In the genomic region with DNA sequence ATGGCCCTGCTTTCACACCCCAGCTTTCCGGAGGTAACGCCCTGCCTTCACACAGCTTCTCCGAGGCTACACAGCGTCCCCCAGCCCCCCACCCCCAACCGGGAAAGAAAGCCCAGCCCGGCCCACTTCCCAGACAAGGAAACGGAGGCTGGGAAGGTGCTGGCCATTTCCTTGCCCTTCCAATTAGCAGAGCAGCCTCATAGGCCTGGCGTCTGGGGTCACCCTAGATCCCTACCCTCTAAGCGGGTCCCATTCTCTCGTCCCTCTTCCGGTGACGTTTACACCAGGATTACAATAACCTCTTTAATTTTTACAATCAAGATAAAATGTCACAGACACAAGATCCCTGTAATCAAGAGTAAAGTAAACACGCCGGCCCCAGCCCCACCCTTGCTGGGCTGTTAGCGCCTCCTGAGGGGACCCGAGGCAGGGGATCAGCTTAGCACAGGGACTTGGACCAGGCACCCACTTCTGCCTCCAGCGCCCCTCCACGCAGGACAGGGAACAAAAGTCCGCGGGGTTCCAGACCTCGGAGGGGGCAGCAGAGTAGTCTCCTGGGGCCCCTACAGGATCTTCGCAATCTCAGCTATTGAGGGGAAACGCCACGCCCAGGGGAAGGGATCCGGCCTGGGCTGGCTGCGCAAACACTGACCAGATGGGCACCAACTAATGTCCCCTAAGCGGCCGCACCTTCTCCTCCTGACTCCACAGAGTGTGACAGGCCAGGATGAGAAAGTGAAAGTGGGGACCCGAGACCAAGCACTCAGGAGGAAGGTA, we compare ENCODE assay signal across 9 mouse cellular contexts. TPM values are rescaled to one million over a fixed set of nuclear protein-coding genes. Genes with fewer than 3 reads are reported as not detected.
DNase-seq lines count a peak whose midpoint lies in the region; ATAC-seq and TF ChIP-seq lines count a peak whose summit lies in the region.
"Had no signal": no experiment of that assay in that cellular context is flagged by ENCODE, and none has a peak within 500 bp of the region (broad histone marks: within the 10 kb centered on the region; RNA-seq: fewer than 3 reads in every experiment).

No protein-coding gene starts in this region.

- peak overlapping the region; percentile 72 for H3K4me3 ChIP-seq in gastrocnemius, adult 2 months
- no peak overlapping the region for H3K4me3 ChIP-seq in forebrain, embryonic 15.5 days
- H3K4me3 ChIP-seq in intestine, embryonic 16.5 days (ENCODE audit: low read length): peak overlapping the region; percentile 57

- peak; percentile 49 for DNase-seq in gastrocnemius, adult 2 months
- DNase-seq in gastrocnemius, adult 18-20 months (ENCODE audit: low spot score): no peak
- peak; percentile 50 for DNase-seq in lung, postnatal 14 days
- DNase-seq in adrenal gland, postnatal 25 days: no peak
- DNase-seq in retina, embryonic 14.5 days (ENCODE audit: low spot score): no peak
- no peak for DNase-seq in gastrocnemius, postnatal 25 days

- no peak overlapping the region for H3K4me2 ChIP-seq in forebrain, embryonic 15.5 days (replicated peaks)
- peak overlapping the region; percentile 54 for H3K4me2 ChIP-seq in intestine, embryonic 16.5 days (ENCODE audit: low read depth, low read length)

- TF ChIP-seq CTCF in gastrocnemius, adult 2 months (IDR thresholded peaks at IDR 0.05): no peak

- 0 out of 2 replicates have a peak, but pooled peaks cover 5% of the 10 kb centered on the region for H3K4me1 ChIP-seq in forebrain, embryonic 15.5 days
- H3K4me1 ChIP-seq in intestine, embryonic 16.5 days (ENCODE audit: control insufficient read depth, insufficient read depth, low read length): peaks cover 13% of the 10 kb centered on the region; the same call in 1 of the 2 replicates

- H3K27ac ChIP-seq in gastrocnemius, adult 2 months: peak overlapping the region; percentile 86
- no peak overlapping the region for H3K27ac ChIP-seq in forebrain, embryonic 15.5 days (replicated peaks)
- peak overlapping the region; percentile 14; the same call in 1 of the 2 replicates for H3K27ac ChIP-seq in intestine, embryonic 16.5 days (ENCODE audit: low read length)

- H3K9ac ChIP-seq in forebrain, embryonic 15.5 days (replicated peaks): 0 out of 2 replicates have a peak overlapping the region, but pooled peaks have one; percentile 7
- peak overlapping the region; percentile 59 for H3K9ac ChIP-seq in intestine, embryonic 16.5 days (ENCODE audit: low read depth, low read length)

- 13% methylated on average over 29 of the region's 29 CpGs for WGBS in forebrain, embryonic 15.5 days
- 5% methylated on average over 29 of the region's 29 CpGs for WGBS in intestine, embryonic 16.5 days

- no peak for ATAC-seq in forebrain, embryonic 15.5 days (replicated peaks)
- peak; percentile 31 for ATAC-seq in intestine, embryonic 16.5 days

- peaks cover 63% of the 10 kb centered on the region for H3K27me3 ChIP-seq in forebrain, embryonic 15.5 days
- peaks cover 11% of the 10 kb centered on the region; the same call in 1 of the 2 replicates for H3K27me3 ChIP-seq in intestine, embryonic 16.5 days (replicated peaks; ENCODE audit: control insufficient read depth, insufficient read depth, low read length)

- intact Hi-C loops in gastrocnemius, adult 2 months (cut with DNase I): no loop called here

- H3K9me3 ChIP-seq in forebrain, embryonic 15.5 days: no peaks in the 10 kb centered on the region
- no peaks in the 10 kb centered on the region for H3K9me3 ChIP-seq in intestine, embryonic 16.5 days (ENCODE audit: control insufficient read depth, low read length)

- no peaks in the 10 kb centered on the region for H3K36me3 ChIP-seq in forebrain, embryonic 15.5 days
- H3K36me3 ChIP-seq in intestine, embryonic 16.5 days (ENCODE audit: control insufficient read depth, insufficient read depth, low read length): no peaks in the 10 kb centered on the region

RNA-seq across cellular contexts. Expression of a gene that starts 0.9 kb away (rescaled TPM):
- total RNA-seq in gastrocnemius, adult 2 months (2021): 1 to 10 TPM; 2.1 to 2.9 TPM
- total RNA-seq in gastrocnemius, adult 18-20 months (2021): 1 to 10 TPM; 1.7 to 2.4 TPM
- 0.42 and 0.46 TPM in 2 replicates for polyA plus RNA-seq in forebrain, embryonic 15.5 days (2015; fragmentation: Nextera tagmentation; extraction: Ambion mirVana)
- 19.2 and 20.9 TPM in 2 replicates for polyA plus RNA-seq in intestine, embryonic 16.5 days (2015; fragmentation: Nextera tagmentation; extraction: Ambion mirVana)
- total RNA-seq in adrenal gland, postnatal 25 days (2021): 3.7 and 4.8 TPM in 2 replicates
- total RNA-seq in gastrocnemius, postnatal 25 days (2021): 1 to 10 TPM; 1.5 to 3.8 TPM

RNA-seq across cellular contexts. Expression of a gene that starts 11.7 kb away (rescaled TPM):
- 1 to 10 TPM in 1 of 2 experiments, not detected in 1; 1.4 TPM for total RNA-seq in gastrocnemius, adult 2 months (2021)
- under 1 TPM; 0.78 TPM for total RNA-seq in gastrocnemius, adult 18-20 months (2021)
- 0.54 TPM in 1 of 2 replicates, not detected in the other for polyA plus RNA-seq in forebrain, embryonic 15.5 days (2015; fragmentation: Nextera tagmentation; extraction: Ambion mirVana)
- polyA plus RNA-seq in intestine, embryonic 16.5 days (2015; fragmentation: Nextera tagmentation; extraction: Ambion mirVana): 2.4 and 2.5 TPM in 2 replicates
- total RNA-seq in adrenal gland, postnatal 25 days (2021): 6.1 and 7.8 TPM in 2 replicates
- total RNA-seq in gastrocnemius, postnatal 25 days (2021): 1 to 10 TPM in 1 of 2 experiments, under 1 TPM in 1; 0.49 to 2.7 TPM

RNA-seq across cellular contexts. Expression of a gene that starts 24.6 kb away (rescaled TPM):
- 1 to 10 TPM; 2.1 to 2.5 TPM for total RNA-seq in gastrocnemius, adult 2 months (2021)
- total RNA-seq in gastrocnemius, adult 18-20 months (2021): 1 to 10 TPM; 1.4 to 2.2 TPM
- polyA plus RNA-seq in forebrain, embryonic 15.5 days (2015; fragmentation: Nextera tagmentation; extraction: Ambion mirVana): 2.9 and 3.3 TPM in 2 replicates
- 11.5 and 13.5 TPM in 2 replicates for polyA plus RNA-seq in intestine, embryonic 16.5 days (2015; fragmentation: Nextera tagmentation; extraction: Ambion mirVana)
- 11.7 and 14.3 TPM in 2 replicates for total RNA-seq in adrenal gland, postnatal 25 days (2021)
- total RNA-seq in gastrocnemius, postnatal 25 days (2021): 1 to 10 TPM; 1.9 to 3.0 TPM

RNA-seq across cellular contexts. Expression of a gene that starts 24.8 kb away (rescaled TPM):
- not detected for total RNA-seq in gastrocnemius, adult 2 months (2021)
- total RNA-seq in gastrocnemius, adult 18-20 months (2021): not detected
- 70.9 and 71.7 TPM in 2 replicates for polyA plus RNA-seq in forebrain, embryonic 15.5 days (2015; fragmentation: Nextera tagmentation; extraction: Ambion mirVana)
- 5.0 and 6.4 TPM in 2 replicates for polyA plus RNA-seq in intestine, embryonic 16.5 days (2015; fragmentation: Nextera tagmentation; extraction: Ambion mirVana)
- total RNA-seq in adrenal gland, postnatal 25 days (2021): 2.2 and 2.6 TPM in 2 replicates
- total RNA-seq in gastrocnemius, postnatal 25 days (2021): not detected
- polyA plus RNA-seq: C2C12 had no signal

RNA-seq across cellular contexts. Expression of a gene that starts 29.1 kb away (rescaled TPM):
- not detected for total RNA-seq in gastrocnemius, adult 2 months (2021)
- not detected for total RNA-seq in gastrocnemius, adult 18-20 months (2021)
- polyA plus RNA-seq in forebrain, embryonic 15.5 days (2015; fragmentation: Nextera tagmentation; extraction: Ambion mirVana): 23.3 and 23.6 TPM in 2 replicates
- polyA plus RNA-seq in intestine, embryonic 16.5 days (2015; fragmentation: Nextera tagmentation; extraction: Ambion mirVana): 0.98 and 1.2 TPM in 2 replicates
- total RNA-seq in adrenal gland, postnatal 25 days (2021): 8.3 and 8.4 TPM in 2 replicates
- total RNA-seq in gastrocnemius, postnatal 25 days (2021): under 1 TPM in 1 of 2 experiments, not detected in 1; 0.29 TPM

Comparison
In these comparisons a context has a peak if more than half of its experiments do, and no peak if none do; other contexts are left out.
1. DNase-seq: peak in gastrocnemius, adult 2 months (single experiment) and lung, postnatal 14 days (single experiment); none in gastrocnemius, adult 18-20 months (single experiment), adrenal gland, postnatal 25 days (single experiment), retina, embryonic 14.5 days (single experiment) and gastrocnemius, postnatal 25 days (single experiment).